Mouse (Mus musculus): Measurements from ENCODE around the gene Ctsc. TPM values are rescaled to one million over a fixed set of nuclear protein-coding genes. Genes with fewer than 3 reads are reported as not detected.

Gene Ctsc
- total RNA-seq, 2 experiments from 2014 or later = 29.8 to 35.7 TPM

GRCm38 (mm10) chr7:88292044-88292443 is 14.2 kb downstream of the Ctsc start:
- no peak for DNase-seq
- intact Hi-C loops (cut with DNase I; ENCODE audit: low total_unique reads) = no loop called here

GRCm38 (mm10) chr7:88293907-88294306 is 16.0 kb downstream of the Ctsc start:
- no peak for DNase-seq
- intact Hi-C loops (cut with DNase I; ENCODE audit: low total_unique reads) = no loop called here

DNA sequence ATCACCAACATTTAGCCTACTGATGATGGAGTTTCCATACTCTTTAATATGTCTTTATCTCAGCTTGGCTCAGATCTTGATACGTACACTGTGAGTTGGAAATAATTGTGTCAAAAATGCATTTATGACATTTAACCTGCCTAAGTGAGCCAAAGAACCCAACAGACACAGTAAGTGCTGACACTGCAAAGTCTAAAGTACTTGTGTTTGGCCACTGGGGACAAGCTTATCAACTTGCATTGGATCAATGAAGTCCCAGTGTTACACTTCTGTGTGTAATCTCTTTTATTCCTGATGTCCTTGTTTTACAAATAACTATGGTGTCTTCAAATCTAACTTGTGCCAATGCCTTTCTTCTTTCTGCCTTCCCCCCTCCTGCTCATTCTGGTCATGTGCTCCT is 18.1 kb downstream of the Ctsc start:
- no peak for DNase-seq
- intact Hi-C loops (cut with DNase I; ENCODE audit: low total_unique reads) = no loop called here

GRCm38 (mm10) chr7:88296932-88297331 is 19.0 kb downstream of the Ctsc start:
- intact Hi-C loops (cut with DNase I; ENCODE audit: low total_unique reads) = no loop called here
- DNase-seq = no peak

GRCm38 (mm10) chr7:88305750-88306149 is 27.9 kb downstream of the Ctsc start:
- no peak for DNase-seq
- intact Hi-C loops (cut with DNase I; ENCODE audit: low total_unique reads) = no loop called here

DNA sequence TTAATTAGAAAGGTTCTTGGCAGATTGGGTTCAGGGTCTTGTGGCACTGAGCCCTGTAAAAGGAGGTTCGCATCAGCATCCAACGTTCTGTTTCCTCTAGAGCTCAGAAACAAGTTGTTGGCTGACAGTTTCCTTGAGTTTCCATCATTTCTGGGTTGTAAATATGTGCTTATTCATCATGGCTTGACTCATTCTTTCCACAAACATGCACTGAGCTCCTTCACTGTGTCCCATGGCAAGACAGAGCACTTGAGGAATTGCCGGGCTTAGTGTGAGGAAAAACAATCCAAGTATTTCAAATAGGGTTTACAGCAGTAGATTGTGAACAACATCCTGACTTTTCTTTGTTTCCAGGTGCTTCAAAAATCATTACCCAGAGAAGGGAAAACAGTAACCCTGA is 28.8 kb downstream of the Ctsc start:
- intact Hi-C loops (cut with DNase I; ENCODE audit: low total_unique reads) = no loop called here
- DNase-seq = no peak

DNA sequence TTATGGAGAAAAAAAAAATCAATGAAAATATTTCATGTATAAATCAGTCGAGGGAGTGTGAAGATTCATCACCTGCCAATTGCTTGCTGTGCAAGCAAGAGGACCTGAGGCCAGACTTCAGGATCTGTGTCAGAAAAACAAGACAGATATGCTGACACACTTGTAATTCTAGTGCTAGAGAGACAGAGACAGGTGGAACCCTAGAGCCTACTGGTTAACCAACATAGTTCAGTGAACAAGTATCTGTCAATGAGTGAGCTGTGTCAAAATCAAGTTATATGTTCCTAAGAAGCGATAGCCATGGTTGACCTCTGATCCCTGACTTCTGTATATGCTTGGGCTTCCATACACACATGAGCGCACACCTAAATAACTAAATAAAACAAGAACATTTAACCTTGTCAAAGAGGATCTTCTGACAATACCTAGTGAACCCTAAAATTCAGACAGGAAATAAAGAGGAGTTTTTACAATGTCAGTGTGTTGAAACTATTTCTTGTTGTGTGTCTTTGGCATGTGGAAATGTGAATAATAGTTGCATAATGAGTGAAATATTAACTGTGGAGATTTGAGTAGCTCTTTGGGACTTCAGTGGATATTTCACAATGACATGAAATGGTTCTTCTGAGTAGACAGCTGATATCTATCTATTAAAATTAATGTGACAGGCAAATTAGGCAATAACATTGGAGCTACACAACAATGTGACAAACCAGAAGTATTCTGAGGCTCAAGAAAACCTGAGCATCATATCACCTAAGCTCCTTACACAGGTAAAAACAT is 32.7 kb downstream of the Ctsc start:
- intact Hi-C loops (cut with DNase I; ENCODE audit: low total_unique reads) = no loop called here
- no peak for DNase-seq

- DNase-seq = no peak
- intact Hi-C loops (cut with DNase I; ENCODE audit: low total_unique reads) = no loop called here
Observed at GRCm38 (mm10) chr7:88316408-88316807, 38.5 kb downstream of the Ctsc start.

GRCm38 (mm10) chr7:88318474-88318873 is 40.6 kb downstream of the Ctsc start:
- intact Hi-C loops (cut with DNase I; ENCODE audit: low total_unique reads) = no loop called here
- DNase-seq = no peak

- DNase-seq = no peak
- intact Hi-C loops (cut with DNase I; ENCODE audit: low total_unique reads) = no loop called here
Observed at GRCm38 (mm10) chr7:88318904-88319303, 41.0 kb downstream of the Ctsc start.

- intact Hi-C loops (cut with DNase I; ENCODE audit: low total_unique reads) = no loop called here
- no peak for DNase-seq
Observed at GRCm38 (mm10) chr7:88319414-88320140, 41.7 kb downstream of the Ctsc start.

DNA sequence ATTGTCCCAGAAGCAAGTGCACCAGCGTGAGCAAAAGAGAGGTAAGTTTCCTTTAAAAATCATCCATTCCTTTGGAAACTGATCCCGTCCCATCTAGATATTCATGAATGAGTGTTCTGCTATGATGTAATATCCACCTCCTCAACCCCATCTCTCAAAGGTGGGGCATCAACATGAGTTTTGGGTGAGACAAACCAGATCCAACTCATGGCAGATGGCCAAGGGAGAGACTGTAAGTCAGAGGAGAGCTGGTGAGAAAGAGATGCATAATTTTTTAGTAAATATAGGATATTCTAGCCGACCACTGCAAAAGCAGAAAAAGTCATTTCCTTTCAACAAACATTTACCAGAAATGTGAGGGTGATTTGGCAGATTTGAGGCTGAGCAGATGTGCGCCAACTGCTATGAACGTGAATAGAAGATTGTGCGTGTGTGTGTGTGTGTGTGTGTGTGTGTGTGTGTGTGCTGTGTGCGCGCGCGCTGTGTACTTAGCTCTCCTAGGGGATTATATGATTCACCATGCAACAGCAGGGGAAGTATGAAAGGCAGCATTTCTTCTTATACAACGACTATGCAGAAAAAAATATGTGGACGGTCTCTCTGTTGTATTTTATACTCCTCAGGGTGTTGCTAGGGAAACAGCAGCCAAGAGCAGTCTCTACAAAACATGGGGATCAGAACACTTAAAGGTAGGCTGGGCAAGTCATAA is 42.9 kb downstream of the Ctsc start:
- intact Hi-C loops (cut with DNase I; ENCODE audit: low total_unique reads) = no loop called here
- DNase-seq = no peak

DNA sequence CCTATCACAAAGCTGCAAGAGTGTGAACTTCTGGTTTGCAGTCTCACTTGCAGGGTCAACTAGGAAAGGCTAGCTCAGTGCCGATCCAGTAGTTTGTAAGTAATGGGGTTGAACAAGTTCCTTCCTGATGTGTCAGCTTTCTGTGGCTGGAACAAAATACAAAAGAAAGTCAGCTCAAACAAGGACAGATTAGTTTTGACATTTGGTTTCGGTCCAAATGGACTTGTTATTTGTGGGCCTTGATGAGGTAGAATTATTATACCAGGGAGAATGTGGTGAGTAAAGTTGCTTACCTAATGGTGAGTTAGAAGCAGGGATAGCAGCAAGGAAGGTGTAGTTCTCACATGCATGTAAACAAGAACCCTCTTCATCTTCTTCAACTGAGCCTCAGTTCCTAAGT is 44.5 kb downstream of the Ctsc start:
- intact Hi-C loops (cut with DNase I; ENCODE audit: low total_unique reads) = no loop called here
- DNase-seq = no peak

DNA sequence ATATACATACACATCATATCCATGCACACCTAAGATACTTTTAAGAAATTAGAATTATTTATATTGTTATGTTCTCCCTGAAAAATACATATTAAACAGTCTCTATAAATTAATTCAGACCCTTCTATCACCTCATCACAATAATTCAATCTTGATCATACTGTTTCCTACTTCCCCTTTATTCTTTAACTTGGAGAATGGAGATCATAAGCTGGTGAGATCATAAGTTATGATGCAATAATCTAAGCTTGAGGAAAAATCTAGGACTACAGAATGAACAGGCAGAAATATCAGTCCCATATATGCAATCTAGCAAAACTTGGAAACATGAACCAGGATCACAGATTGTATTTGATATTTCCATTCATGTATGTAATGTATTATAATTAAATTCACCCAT is 49.6 kb downstream of the Ctsc start:
- DNase-seq = no peak
- intact Hi-C loops (cut with DNase I; ENCODE audit: low total_unique reads) = no loop called here

- DNase-seq = no peak
- intact Hi-C loops (cut with DNase I; ENCODE audit: low total_unique reads) = no loop called here
Observed at GRCm38 (mm10) chr7:88343828-88344227, 65.9 kb downstream of the Ctsc start.

DNA sequence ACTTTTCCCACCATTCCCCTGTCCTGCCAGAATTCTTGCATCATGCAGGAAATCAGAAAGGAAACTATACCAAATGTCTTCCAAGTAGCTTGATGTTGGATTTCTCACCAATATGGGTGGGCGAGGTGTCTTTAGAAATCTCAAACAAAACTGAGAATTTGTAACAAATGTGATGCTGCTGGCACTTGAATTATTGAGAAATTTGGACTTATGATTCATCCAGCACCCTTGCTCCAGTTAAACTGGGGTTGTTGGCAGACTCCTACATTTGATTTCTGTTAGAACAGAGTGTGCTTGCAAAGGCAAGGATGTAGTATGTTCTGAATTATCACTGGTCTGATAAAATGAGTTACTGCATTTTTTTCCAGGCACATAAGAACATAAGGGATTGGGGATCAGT is 68.2 kb downstream of the Ctsc start:
- intact Hi-C loops (cut with DNase I; ENCODE audit: low total_unique reads) = no loop called here
- DNase-seq = no peak

GRCm38 (mm10) chr7:88356871-88357776 is 79.2 kb downstream of the Ctsc start:
- no peak for DNase-seq
- intact Hi-C loops (cut with DNase I; ENCODE audit: low total_unique reads) = no loop called here

GRCm38 (mm10) chr7:88358042-88358878 is 80.4 kb downstream of the Ctsc start:
- no peak for DNase-seq
- intact Hi-C loops (cut with DNase I; ENCODE audit: low total_unique reads) = no loop called here

Data from gastrocnemius, postnatal 14 days (tissue).